Mouse (Mus musculus) hindbrain, embryonic 12.5 days (tissue): Measurements from ENCODE around the gene Ret. TPM values are rescaled to one million over a fixed set of nuclear protein-coding genes. Genes with fewer than 3 reads are reported as not detected.

Source experiments
- ATAC-seq: fragments of 200-750 bp; cut with Nextera tagmentation; 2 replicates; pipeline ENCODE4 v1.8.0; 2017; ENCODE audit warnings: moderate TSS enrichment; ENCODE audit not compliant: low FRiP score
- H3K27ac ChIP-seq: fragments of 300-500 bp; sonication (generic); 2 replicates; pipeline ENCODE4 v1.5.1; 2016; ENCODE audit warnings: mild to moderate bottlenecking
- H3K27me3 ChIP-seq: fragments of 300-500 bp; sonication (generic); 2 replicates; pipeline ENCODE4 v1.6.1; 2016; ENCODE audit warnings: mild to moderate bottlenecking
- H3K36me3 ChIP-seq: fragments of 300-500 bp; sonication (generic); 2 replicates; pipeline ENCODE4 v1.6.1; 2016; ENCODE audit warnings: mild to moderate bottlenecking
- H3K4me1 ChIP-seq: fragments of 300-500 bp; sonication (generic); 2 replicates; pipeline ENCODE4 v1.6.1; 2016
- H3K4me2 ChIP-seq: fragments of 300-500 bp; sonication (generic); replicated peaks from 2 replicates; pipeline ENCODE4 v1.6.1; 2016; ENCODE audit warnings: mild to moderate bottlenecking
- H3K4me3 ChIP-seq: fragments of 300-500 bp; sonication (generic); 2 replicates; pipeline ENCODE4 v1.5.1; 2016; ENCODE audit warnings: mild to moderate bottlenecking
- H3K9ac ChIP-seq: fragments of 300-500 bp; sonication (generic); 2 replicates; pipeline ENCODE4 v1.6.1; 2016; ENCODE audit warnings: mild to moderate bottlenecking, moderate library complexity
- H3K9me3 ChIP-seq: fragments of 300-500 bp; sonication (generic); replicated peaks from 2 replicates; pipeline ENCODE4 v1.6.1; 2016; ENCODE audit warnings: mild to moderate bottlenecking
- WGBS: fragments of 180-500 bp; shearing (Covaris S2); methylation state at CpG from one replicate; pipeline ENCODE4 v1.1.7; 2016; 5-methylcytosine and 5-hydroxymethylcytosine counted together
- polyA plus RNA-seq: library from polyadenylated mRNA; unstranded; fragments of >200 nt; fragmentation: Nextera tagmentation; extraction: Ambion mirVana; gene quantifications from 2 replicates; pipeline ENCODE4 v1.2.1, GENCODE M21; 2016

Ret gene
- polyA plus RNA-seq, 1 experiment from 2014 or later: 6.6 TPM

DNA sequence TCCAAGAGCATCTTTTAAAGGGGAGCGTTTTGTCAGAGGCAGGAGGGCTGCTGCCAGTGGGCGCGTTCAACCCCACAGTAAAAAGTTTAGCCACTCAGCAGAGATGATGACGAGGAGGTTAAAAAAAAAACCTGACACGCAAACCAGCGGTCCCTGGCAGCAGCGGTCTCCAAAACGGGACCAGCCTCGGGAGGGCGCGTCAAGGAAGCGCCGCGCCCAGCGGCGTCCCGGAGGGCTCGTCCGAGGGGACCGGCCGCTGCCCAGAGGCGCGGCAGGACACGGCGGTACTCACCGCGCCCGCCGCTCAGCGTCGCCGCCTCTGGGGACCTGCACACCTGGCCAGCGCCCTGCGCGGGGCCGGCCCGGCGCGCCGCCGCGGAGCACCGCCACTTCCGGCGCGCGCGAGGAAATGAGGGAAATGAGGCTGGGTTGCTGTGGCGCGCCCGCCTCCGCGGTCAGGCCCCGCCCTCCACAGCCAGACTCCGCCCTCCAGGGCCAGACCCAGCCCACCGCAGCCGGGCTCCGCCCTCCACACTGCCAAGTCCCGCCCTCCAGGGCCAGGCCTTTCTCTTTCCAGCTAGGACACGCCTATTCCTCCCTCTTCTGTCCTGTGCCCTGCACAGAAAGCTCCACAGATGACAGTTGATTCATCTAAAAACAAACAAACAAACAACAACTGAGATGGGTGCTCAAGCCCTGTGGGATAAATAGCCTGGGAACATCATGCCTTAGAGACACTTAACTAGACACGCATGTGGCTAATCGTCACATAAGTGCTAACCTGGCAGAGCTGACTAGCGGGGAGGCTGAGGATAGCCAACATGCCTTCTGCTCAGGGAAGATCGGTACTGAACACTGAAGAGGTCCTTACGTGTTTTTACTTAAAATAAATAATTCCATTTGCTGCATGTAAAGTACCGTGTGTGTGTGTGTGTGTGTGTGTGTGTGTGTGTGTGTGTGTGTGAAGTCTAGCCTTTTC lies 58.5 kb downstream of the Ret start, which contains the start of gene Csgalnact2:
Gene Csgalnact2 (minus strand): TSS at position 410 of the 979 bp plus-strand sequence.
- Histone ChIP-seq H3K27me3 (no peaks in the 10 kb centered on the region), H3K4me3 (peak within 1 kb of the TSS; percentile 81), H3K9me3 (no peaks in the 10 kb centered on the region), H3K27ac (peak within 1 kb of the TSS; percentile 77), H3K4me1 (0 out of 2 replicates have a peak, but pooled peaks cover 2% of the 10 kb centered on the region), H3K4me2 (peak within 1 kb of the TSS; percentile 73), H3K36me3 (no peaks in the 10 kb centered on the region), H3K9ac (peak within 1 kb of the TSS; percentile 80)
- ATAC-seq: peak; percentile 99
- WGBS: 7% methylated on average over 59 of the region's 66 CpGs

DNA sequence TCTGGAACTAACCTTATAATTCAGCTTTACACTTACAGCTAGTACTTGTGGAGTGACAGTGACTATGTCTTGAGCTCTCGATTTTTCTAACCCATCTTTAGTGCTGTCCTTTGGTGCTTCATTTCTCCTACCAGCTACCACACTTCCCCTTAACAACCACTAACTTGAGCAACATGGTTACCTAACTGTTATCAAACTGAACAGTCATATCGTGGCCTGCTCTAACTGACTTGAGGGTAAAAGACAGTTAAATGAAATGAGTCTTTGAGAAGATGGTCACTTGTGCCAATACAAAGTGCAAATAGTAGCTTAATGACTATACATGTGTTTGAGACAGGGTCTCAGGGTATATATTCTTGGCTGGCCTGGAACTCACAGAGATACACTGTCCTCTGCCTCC lies 60.4 kb downstream of the Ret start:
- 83% methylated on average over 2 of the region's 2 CpGs for WGBS

DNA sequence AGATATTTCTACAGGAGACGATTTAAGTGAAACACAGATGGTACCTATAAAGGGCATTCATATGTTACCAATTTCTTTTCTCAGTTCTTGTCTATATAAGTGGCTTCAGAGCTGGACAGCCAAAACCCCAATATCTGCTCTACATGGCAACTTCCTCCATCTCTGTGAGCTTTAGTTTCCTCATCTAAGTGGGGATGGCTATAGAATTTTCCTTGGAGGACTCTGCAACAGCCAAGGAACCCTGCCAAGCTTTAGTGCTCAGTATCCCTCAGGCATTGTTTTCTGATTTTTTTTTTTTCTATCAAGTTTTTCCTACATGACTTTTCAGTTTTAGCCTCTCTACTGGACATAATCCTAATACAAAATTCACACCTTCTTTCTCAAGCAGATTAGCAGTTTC lies 63.1 kb downstream of the Ret start:
- Histone ChIP-seq H3K36me3 (no peaks in the 10 kb centered on the region), H3K9me3 (no peaks in the 10 kb centered on the region), H3K27ac (no peak overlapping the region), H3K4me1 (0 out of 2 replicates have a peak, but pooled peaks cover 2% of the 10 kb centered on the region), H3K27me3 (no peaks in the 10 kb centered on the region), H3K4me3 (no peak overlapping the region), H3K9ac (no peak overlapping the region), H3K4me2 (no peak overlapping the region)
- 84% methylated on average over 1 of the region's 1 CpGs for WGBS
- ATAC-seq: no peak

More for the DNA sequence above, 60.4 kb downstream of the Ret start:
- Histone ChIP-seq H3K9ac (no peak overlapping the region), H3K27ac (no peak overlapping the region), H3K4me1 (0 out of 2 replicates have a peak, but pooled peaks cover 2% of the 10 kb centered on the region), H3K9me3 (no peaks in the 10 kb centered on the region), H3K4me2 (no peak overlapping the region), H3K27me3 (no peaks in the 10 kb centered on the region), H3K4me3 (no peak overlapping the region), H3K36me3 (no peaks in the 10 kb centered on the region)
- no peak for ATAC-seq

DNA sequence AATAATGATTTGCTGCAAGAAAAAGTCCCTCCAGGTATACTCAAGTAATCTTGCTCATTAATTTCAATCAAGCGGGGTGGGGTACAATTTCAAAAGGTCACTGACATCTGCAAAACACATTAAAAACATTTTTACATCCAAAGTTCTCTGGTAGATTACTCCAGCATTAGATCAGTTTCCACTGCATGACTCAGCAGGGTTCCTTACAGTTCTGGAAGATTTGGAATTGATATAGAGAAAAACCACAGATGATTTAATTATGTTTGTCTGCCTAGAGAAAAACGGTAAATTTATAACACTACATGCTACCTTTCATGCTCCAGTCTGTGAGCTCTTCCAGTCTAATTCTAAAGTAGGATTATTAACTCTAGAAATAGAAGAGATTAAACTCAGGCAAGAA lies 67.5 kb downstream of the Ret start:
- ATAC-seq: no peak
- WGBS: 78% methylated on average over 2 of the region's 2 CpGs
- Histone ChIP-seq H3K4me1 (no peaks in the 10 kb centered on the region), H3K27ac (no peak overlapping the region), H3K36me3 (no peaks in the 10 kb centered on the region), H3K4me2 (no peak overlapping the region), H3K27me3 (no peaks in the 10 kb centered on the region), H3K4me3 (no peak overlapping the region), H3K9ac (no peak overlapping the region), H3K9me3 (no peaks in the 10 kb centered on the region)

DNA sequence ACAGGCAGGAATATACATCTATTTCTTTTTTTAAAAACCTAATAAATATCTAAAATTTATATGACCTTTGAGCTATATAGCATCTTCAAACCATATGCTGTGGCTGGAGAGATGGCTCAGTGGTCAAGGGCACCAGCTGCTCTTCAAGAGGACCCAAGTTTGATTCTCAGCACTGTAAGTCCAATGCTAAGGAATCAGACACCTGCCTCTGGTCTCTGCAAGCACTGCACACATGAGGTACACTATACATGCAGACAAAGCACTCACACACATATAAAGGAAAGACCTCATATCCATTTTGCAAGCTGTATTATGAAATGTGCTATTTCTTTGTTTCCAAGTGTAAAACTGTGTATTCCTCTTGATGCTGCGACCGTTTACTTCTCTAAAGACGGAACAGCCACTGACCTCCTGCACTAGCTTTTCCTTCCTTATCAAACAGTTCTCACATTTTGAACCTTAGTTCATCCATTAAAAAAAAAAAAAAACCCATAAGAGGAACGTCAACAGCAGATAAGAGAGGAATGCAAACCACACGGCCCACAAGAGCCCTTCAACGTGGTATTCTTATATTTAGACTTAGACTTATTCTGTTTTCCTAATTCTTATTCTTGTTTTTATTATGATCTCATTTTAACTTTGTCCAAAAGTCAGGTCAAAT lies 69.6 kb downstream of the Ret start:
- Histone ChIP-seq H3K9me3 (no peaks in the 10 kb centered on the region), H3K27me3 (no peaks in the 10 kb centered on the region), H3K27ac (no peak overlapping the region), H3K4me3 (no peak overlapping the region), H3K36me3 (peaks cover 2% of the 10 kb centered on the region; the same call in 1 of the 2 replicates), H3K4me1 (no peaks in the 10 kb centered on the region), H3K9ac (no peak overlapping the region), H3K4me2 (no peak overlapping the region)
- 86% methylated on average over 6 of the region's 6 CpGs for WGBS
- no peak for ATAC-seq

DNA sequence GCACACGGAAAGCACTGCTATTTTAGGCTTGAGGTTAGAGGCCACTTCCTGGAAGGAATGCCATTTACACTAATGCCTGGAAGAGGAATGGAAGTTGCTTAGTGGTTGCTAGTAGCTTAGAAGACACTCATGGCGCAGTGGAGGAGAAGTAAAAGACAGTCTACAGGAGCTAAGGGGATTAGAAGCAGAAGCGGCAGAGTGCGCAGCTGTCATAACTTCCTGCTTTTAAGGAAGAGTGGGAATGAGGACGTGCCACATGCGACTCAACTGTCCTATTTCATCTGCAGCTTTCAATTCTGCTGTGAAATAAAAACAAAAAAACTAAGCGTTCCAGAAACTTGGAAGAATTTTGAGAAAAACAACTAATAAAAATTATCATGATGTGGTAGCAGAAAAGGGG lies 70.3 kb downstream of the Ret start:
- no peaks in the 10 kb centered on the region for H3K27me3 ChIP-seq
- no peak overlapping the region for H3K9ac ChIP-seq
- no peak overlapping the region for H3K4me2 ChIP-seq
- H3K9me3 ChIP-seq: no peaks in the 10 kb centered on the region
- H3K4me3 ChIP-seq: no peak overlapping the region
- H3K4me1 ChIP-seq: no peaks in the 10 kb centered on the region
- ATAC-seq: no peak
- peaks cover 7% of the 10 kb centered on the region for H3K36me3 ChIP-seq
- WGBS: 91% methylated on average over 7 of the region's 7 CpGs
- H3K27ac ChIP-seq: no peak overlapping the region

DNA sequence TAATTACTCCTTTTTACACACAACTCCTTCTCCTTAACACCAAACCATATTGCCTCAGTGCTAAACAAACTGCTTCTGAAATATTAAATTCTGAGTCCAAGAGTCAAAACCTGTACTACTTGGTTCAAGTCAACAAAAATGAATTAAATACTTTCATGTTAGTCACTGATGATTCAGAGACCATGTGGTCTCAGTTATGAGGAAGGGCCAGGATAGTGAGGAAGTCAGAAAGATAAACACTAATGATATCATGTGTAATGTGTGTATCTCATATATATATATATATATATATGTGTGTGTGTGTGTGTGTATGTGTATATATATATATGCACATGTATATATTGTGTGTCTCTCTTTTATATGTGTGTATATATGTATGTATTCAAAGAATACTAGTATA lies 70.9 kb downstream of the Ret start:
- H3K27me3 ChIP-seq: no peaks in the 10 kb centered on the region
- H3K27ac ChIP-seq: no peak overlapping the region
- H3K9me3 ChIP-seq: no peaks in the 10 kb centered on the region
- H3K4me2 ChIP-seq: no peak overlapping the region
- no peak overlapping the region for H3K4me3 ChIP-seq
- peaks cover 10% of the 10 kb centered on the region for H3K36me3 ChIP-seq
- H3K9ac ChIP-seq: no peak overlapping the region
- H3K4me1 ChIP-seq: no peaks in the 10 kb centered on the region
- ATAC-seq: no peak

DNA sequence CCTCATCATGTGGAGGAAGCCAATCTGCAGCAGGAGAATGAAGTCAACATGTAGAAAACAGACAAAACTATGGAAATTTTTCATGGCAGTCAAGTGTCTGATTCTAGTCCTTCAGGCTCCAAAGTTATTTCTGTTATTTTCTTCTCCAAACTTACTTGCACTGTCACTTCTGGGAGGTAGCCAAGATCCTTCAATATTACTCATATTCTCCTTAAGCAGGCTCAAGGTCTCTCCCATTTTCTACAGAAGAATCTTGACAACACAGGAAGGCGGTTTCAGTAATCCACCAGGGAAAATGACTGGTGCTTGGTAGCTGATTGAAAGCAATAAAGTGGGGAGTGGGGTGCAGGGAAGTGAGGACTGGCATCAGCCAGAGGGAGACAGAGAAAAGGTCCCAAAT lies 74.8 kb downstream of the Ret start:
- ATAC-seq: no peak
- Histone ChIP-seq H3K9me3 (no peaks in the 10 kb centered on the region), H3K4me2 (no peak overlapping the region), H3K27ac (no peak overlapping the region), H3K4me3 (no peak overlapping the region), H3K36me3 (peaks cover 10% of the 10 kb centered on the region), H3K9ac (no peak overlapping the region), H3K27me3 (no peaks in the 10 kb centered on the region), H3K4me1 (no peaks in the 10 kb centered on the region)
- WGBS: 96% methylated on average over 1 of the region's 1 CpGs

DNA sequence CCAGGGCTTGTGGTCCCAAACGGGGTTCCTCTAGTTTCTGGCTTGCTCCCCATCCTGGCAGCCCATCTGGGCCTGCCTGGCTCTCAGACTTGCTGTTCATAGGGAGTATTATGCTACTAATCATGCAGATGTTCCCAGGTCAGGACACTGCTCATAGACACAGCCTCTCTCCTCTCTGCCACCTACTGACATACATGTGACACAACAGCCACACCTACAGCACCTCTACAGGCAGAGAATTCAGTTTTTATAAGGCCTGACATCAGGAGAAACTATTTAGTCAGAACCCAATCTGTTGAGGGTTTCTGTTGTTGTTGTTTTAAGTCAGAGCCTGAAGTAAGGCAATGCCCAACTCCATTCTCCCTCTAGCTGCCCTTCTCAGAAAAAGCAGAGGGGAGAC lies 85.7 kb downstream of the Ret start:
- H3K4me3 ChIP-seq: no peak overlapping the region
- H3K27ac ChIP-seq: no peak overlapping the region
- H3K9me3 ChIP-seq: no peaks in the 10 kb centered on the region
- H3K27me3 ChIP-seq: no peaks in the 10 kb centered on the region
- no peak overlapping the region for H3K4me2 ChIP-seq
- H3K36me3 ChIP-seq: peaks cover 14% of the 10 kb centered on the region; the same call in 1 of the 2 replicates
- ATAC-seq: no peak
- WGBS: 65% methylated on average over 1 of the region's 1 CpGs
- no peaks in the 10 kb centered on the region for H3K4me1 ChIP-seq
- H3K9ac ChIP-seq: no peak overlapping the region

Other genes with a start within 250 kb of the Ret start
- 0.21 and 0.38 TPM in 2 replicates for gene Rasgef1a, start 186.3 kb downstream of the Ret start, polyA plus RNA-seq
- 9.8 and 12.3 TPM in 2 replicates for gene Csgalnact2, start 58.6 kb downstream of the Ret start, polyA plus RNA-seq
- gene Bms1, start 221.8 kb upstream of the Ret start, polyA plus RNA-seq: 41.2 and 41.8 TPM in 2 replicates